Mouse (Mus musculus) naive thymus-derived CD4-positive, alpha-beta T cell, adult 2 months (primary cell): ENCODE results near the gene Uqcc1.

ENCODE experiments used
- DNase-seq: peaks from one replicate; pipeline ENCODE4 v3.0.0-alpha.2; 2011; ENCODE audit warnings: low read depth

The Uqcc1 gene

GRCm38 (mm10) chr2:155929531-155930442, at the start of gene Uqcc1:
Gene Uqcc1, minus strand, starts transcription at chr2:155930310.
- DNase-seq = peak; percentile 95

- DNase-seq = peak; percentile 73
Measured at GRCm38 (mm10) chr2:155979328-155979991, 49.4 kb upstream of the Uqcc1 start.

GRCm38 (mm10) chr2:155974087-155974731, 44.1 kb upstream of the Uqcc1 start:
- peak; percentile 30 for DNase-seq

- DNase-seq = no peak
Measured at GRCm38 (mm10) chr2:155973348-155973747, 43.2 kb upstream of the Uqcc1 start.

GRCm38 (mm10) chr2:155962991-155963390, 32.9 kb upstream of the Uqcc1 start:
- peak; percentile 27 for DNase-seq

- DNase-seq = no peak
Measured at GRCm38 (mm10) chr2:155961862-155962261, 31.8 kb upstream of the Uqcc1 start.

- no peak for DNase-seq
Measured at GRCm38 (mm10) chr2:155959981-155960380, 29.9 kb upstream of the Uqcc1 start.

GRCm38 (mm10) chr2:155956134-155957059, 26.3 kb upstream of the Uqcc1 start, which contains the start of gene Cep250:
Gene Cep250, plus strand, starts transcription at chr2:155956458.
- peak; percentile 95 for DNase-seq

- DNase-seq = peak; percentile 49
Measured at GRCm38 (mm10) chr2:155952006-155952405, 21.9 kb upstream of the Uqcc1 start.

- DNase-seq = no peak
Measured at GRCm38 (mm10) chr2:155949362-155949761, 19.3 kb upstream of the Uqcc1 start.

- DNase-seq = no peak
Measured at GRCm38 (mm10) chr2:155947390-155948002, 17.4 kb upstream of the Uqcc1 start.

- DNase-seq = no peak
Measured at GRCm38 (mm10) chr2:155946499-155946898, 16.4 kb upstream of the Uqcc1 start.

GRCm38 (mm10) chr2:155946069-155946468, 16.0 kb upstream of the Uqcc1 start:
- peak; percentile 71 for DNase-seq

- DNase-seq = no peak
Measured at GRCm38 (mm10) chr2:155945580-155945979, 15.5 kb upstream of the Uqcc1 start.

- DNase-seq = no peak
Measured at GRCm38 (mm10) chr2:155945124-155945523, 15.0 kb upstream of the Uqcc1 start, which contains the start of gene Gdf5. Gene Gdf5, minus strand, starts transcription at chr2:155945367.

GRCm38 (mm10) chr2:155944685-155945084, 14.6 kb upstream of the Uqcc1 start:
- no peak for DNase-seq

- no peak for DNase-seq
Measured at GRCm38 (mm10) chr2:155943463-155943862, 13.4 kb upstream of the Uqcc1 start.

GRCm38 (mm10) chr2:155941697-155942442, 11.8 kb upstream of the Uqcc1 start:
- DNase-seq = no peak

GRCm38 (mm10) chr2:155940681-155941080, 10.6 kb upstream of the Uqcc1 start, which contains the start of gene Gm15557:
Gene Gm15557, plus strand, starts transcription at chr2:155940728.
- DNase-seq = no peak

GRCm38 (mm10) chr2:155939897-155940529, 9.9 kb upstream of the Uqcc1 start:
- DNase-seq = no peak
